Mouse (Mus musculus) stomach, postnatal 0 days (tissue): ENCODE results near the gene Pax8. TPM values are rescaled to one million over a fixed set of nuclear protein-coding genes. Genes with fewer than 3 reads are reported as not detected.

Source experiments
- ATAC-seq: fragments of 200-750 bp; cut with Nextera tagmentation; 2 replicates; pipeline ENCODE4 v1.8.0; 2017; ENCODE audit not compliant: low FRiP score, low TSS enrichment
- DNase-seq: peaks from one replicate; pipeline ENCODE4 v3.0.0-alpha.2; 2016; ENCODE audit warnings: low spot score
- H3K27ac ChIP-seq: fragments of 300-500 bp; sonication (generic); replicated peaks from 2 replicates; pipeline ENCODE4 v1.5.1; 2014; ENCODE audit warnings: mild to moderate bottlenecking, control low read depth
- H3K27me3 ChIP-seq: fragments of 300-500 bp; sonication (generic); 2 replicates; pipeline ENCODE4 v1.6.1; 2014; ENCODE audit warnings: low read length; ENCODE audit not compliant: control insufficient read depth, insufficient read depth
- H3K36me3 ChIP-seq: fragments of 300-500 bp; sonication (generic); 2 replicates; pipeline ENCODE4 v1.6.1; 2014; ENCODE audit warnings: low read length, mixed read lengths; ENCODE audit not compliant: control insufficient read depth, insufficient read depth
- H3K4me1 ChIP-seq: fragments of 300-500 bp; sonication (generic); replicated peaks from 2 replicates; pipeline ENCODE4 v1.6.1; 2014; ENCODE audit warnings: antibody characterized with exemption; ENCODE audit not compliant: control insufficient read depth, insufficient read depth
- H3K4me2 ChIP-seq: fragments of 300-500 bp; sonication (generic); replicated peaks from 2 replicates; pipeline ENCODE4 v1.6.1; 2014; ENCODE audit warnings: low read depth, mild to moderate bottlenecking, control low read depth, moderate library complexity
- H3K4me3 ChIP-seq: fragments of 300-500 bp; sonication (generic); 2 replicates; pipeline ENCODE4 v1.5.1; 2014; ENCODE audit warnings: low read depth, low read length, control low read depth
- H3K9ac ChIP-seq: fragments of 300-500 bp; sonication (generic); 2 replicates; pipeline ENCODE4 v1.6.1; 2014; ENCODE audit warnings: mild to moderate bottlenecking, low read length, control low read depth, mixed read lengths
- H3K9me3 ChIP-seq: fragments of 300-500 bp; sonication (generic); 2 replicates; pipeline ENCODE4 v1.6.1; 2016; ENCODE audit warnings: low read length; ENCODE audit not compliant: control insufficient read depth
- CTCF ChIP-seq: IDR thresholded peaks from 2 replicates; pipeline ENCODE4 v1.5.1; 2016; ENCODE audit warnings: antibody characterized with exemption, low read depth, mild to moderate bottlenecking, moderate library complexity
- EP300 ChIP-seq: optimal IDR thresholded peaks from 2 replicates; pipeline ENCODE3; 2016; ENCODE audit warnings: antibody characterized with exemption
- WGBS: fragments of 180-500 bp; shearing (Covaris S2); extraction: QIAGEN DNeasy Blood & Tissue Kit; methylation state at CpG from one replicate; pipeline ENCODE4 v1.1.7; 2014; 5-methylcytosine and 5-hydroxymethylcytosine counted together
- polyA plus RNA-seq: library from polyadenylated mRNA; unstranded; fragments of >200 nt; fragmentation: Nextera tagmentation; extraction: Ambion mirVana; gene quantifications from 2 replicates; pipeline ENCODE4 v1.2.1, GENCODE M21; 2015

Pax8 gene
- polyA plus RNA-seq, 1 experiment from 2014 or later: 0.08 TPM

DNA sequence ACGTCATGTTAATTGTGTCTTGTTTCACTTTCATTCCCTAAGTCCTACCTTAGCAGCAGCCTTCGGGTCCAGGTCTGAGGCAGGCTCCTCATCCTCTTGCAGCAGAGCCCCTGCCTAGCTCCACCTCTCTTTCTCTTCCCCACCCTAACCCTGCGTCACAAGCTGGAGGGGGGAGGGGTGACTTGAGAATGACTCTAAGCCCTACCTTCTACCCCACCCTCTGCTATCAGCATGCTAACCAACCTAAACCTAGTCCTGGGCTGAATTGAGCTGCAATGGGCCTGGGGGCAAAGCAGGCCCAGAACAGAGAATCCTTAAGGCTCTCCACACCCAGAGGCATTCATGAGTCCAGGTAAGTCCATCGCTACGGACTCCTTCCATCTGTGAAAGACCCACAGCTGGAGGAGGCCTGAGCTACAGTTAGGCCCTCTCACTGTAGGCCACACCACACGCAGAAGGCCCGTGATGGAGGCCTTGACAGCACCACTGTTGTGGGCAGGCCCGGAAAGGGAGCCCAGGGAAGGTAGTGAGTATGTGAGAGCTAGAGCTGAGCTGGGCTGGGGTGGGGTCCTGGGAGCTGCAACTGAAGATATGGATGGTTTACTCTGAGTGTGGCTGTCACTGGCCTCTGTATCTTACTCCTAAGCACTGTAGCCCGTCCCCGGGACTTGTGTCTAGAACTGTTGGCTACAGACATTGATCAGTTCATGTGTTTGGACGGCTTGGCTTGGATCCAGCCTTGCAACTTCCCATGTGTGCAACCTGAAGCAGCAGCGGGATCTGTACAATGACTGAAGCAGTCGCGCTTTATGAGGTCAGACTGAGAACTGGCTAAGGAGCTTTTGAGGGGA is 90.1 kb downstream of the Pax8 start:
- TF ChIP-seq EP300: no peak
- Histone ChIP-seq H3K4me3 (no peak overlapping the region), H3K27me3 (no peaks in the 10 kb centered on the region), H3K9ac (no peak overlapping the region), H3K36me3 (no peaks in the 10 kb centered on the region), H3K9me3 (no peaks in the 10 kb centered on the region), H3K4me1 (no peaks in the 10 kb centered on the region), H3K27ac (peak overlapping the region; percentile 69), H3K4me2 (0 out of 2 replicates have a peak overlapping the region, but pooled peaks have one; percentile 3)
- ATAC-seq (peak; percentile 86), DNase-seq (peak; percentile 81)
- WGBS: 72% methylated on average over 14 of the region's 14 CpGs

DNA sequence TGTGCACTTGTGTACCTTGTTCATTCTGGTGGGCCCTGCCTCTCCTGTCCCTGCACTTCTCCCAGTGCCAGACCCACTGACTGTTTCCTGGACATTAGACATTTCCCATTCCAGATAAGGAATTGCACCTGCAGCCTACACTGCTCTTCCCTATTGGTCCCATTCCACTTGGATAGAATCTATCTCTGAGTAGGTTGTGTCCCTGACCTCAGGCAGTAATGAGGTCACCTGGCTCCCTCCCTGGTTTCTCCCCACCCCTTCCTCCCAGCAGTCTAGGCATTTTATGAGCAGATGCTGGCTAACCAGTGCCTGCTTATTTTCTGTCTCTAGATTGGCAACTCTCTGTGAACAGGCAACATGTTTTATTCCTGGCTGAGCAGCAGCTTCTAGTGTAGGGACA is 91.0 kb downstream of the Pax8 start:
- no peak for TF ChIP-seq CTCF
- no peak for TF ChIP-seq EP300
- Histone ChIP-seq H3K27ac (peak overlapping the region; percentile 69), H3K36me3 (no peaks in the 10 kb centered on the region), H3K4me3 (no peak overlapping the region), H3K9ac (no peak overlapping the region), H3K4me1 (no peaks in the 10 kb centered on the region), H3K9me3 (no peaks in the 10 kb centered on the region), H3K4me2 (no peak overlapping the region), H3K27me3 (no peaks in the 10 kb centered on the region)
- ATAC-seq (0 out of 2 replicates have a peak, but pooled peaks have one; percentile 11), DNase-seq (no peak)

DNA sequence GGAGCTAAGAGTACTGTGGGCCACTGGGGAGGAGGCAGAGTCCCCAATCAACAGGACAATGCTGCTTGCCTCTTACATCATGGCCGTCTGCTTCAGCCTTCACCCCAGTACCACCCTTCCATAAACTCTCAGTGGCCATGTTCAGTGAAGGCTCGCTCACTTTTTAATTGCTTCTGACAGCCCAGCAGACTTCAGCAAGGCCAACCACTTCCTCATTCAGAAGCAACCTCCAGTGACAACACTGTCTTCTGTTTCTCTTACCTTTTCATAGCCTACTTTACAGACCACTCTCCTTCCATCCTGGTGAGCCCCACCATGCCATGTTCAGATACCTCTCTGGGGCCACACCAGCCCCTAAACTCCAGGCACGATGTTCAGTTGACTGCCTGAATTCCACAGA is 91.8 kb downstream of the Pax8 start:
- Histone ChIP-seq H3K36me3 (no peaks in the 10 kb centered on the region), H3K4me3 (no peak overlapping the region), H3K9me3 (no peaks in the 10 kb centered on the region), H3K27ac (no peak overlapping the region; the same call in 1 of the 2 replicates), H3K4me1 (no peaks in the 10 kb centered on the region), H3K27me3 (no peaks in the 10 kb centered on the region), H3K9ac (no peak overlapping the region), H3K4me2 (no peak overlapping the region)
- no peak for DNase-seq
- ATAC-seq: no peak
- TF ChIP-seq CTCF (no peak), EP300 (no peak)
- 72% methylated on average over 3 of the region's 3 CpGs for WGBS

DNA sequence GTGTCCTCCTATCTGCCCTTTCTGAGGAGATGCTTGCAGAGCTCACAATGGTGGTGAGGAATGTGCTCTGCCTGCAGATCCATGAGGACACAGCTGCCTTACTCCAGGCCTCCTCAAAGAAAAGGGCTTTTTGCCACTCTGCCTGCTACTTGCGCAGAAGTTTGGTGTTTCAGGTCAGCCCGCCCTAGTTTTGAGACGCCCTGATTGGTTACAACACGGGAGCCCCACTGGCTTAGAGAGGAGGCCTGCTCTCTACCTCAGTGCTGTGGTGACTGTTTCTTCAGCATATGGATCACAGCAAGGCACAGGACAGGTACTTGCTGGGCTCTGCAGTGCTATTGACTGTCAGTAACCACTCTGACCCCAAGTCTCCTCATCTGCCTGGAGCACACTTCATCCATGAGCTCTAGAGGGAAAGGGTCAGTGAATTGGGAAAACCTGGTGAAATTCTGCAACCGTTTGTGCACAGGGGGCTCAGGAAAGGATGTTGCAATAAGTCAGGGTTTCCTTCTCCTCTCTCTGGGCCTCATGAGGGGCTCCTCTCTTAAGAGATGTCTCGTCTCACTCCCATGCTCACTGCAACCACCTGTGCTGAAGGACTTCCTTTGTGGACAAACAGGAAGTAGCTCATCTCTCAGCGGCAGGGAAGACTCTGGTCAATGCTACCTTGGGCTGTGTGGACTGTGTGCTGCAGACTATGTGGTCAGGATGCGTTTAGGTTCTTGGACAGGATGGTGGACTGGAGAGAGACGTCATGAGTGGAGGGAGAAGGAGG is 92.8 kb downstream of the Pax8 start:
- DNase-seq: no peak
- Histone ChIP-seq H3K27me3 (no peaks in the 10 kb centered on the region), H3K36me3 (no peaks in the 10 kb centered on the region), H3K4me3 (no peak overlapping the region), H3K9me3 (no peaks in the 10 kb centered on the region), H3K4me1 (no peaks in the 10 kb centered on the region), H3K4me2 (no peak overlapping the region), H3K9ac (no peak overlapping the region), H3K27ac (no peak overlapping the region)
- no peak for ATAC-seq
- 66% methylated on average over 9 of the region's 9 CpGs for WGBS
- no peak for TF ChIP-seq CTCF
- TF ChIP-seq EP300: no peak

DNA sequence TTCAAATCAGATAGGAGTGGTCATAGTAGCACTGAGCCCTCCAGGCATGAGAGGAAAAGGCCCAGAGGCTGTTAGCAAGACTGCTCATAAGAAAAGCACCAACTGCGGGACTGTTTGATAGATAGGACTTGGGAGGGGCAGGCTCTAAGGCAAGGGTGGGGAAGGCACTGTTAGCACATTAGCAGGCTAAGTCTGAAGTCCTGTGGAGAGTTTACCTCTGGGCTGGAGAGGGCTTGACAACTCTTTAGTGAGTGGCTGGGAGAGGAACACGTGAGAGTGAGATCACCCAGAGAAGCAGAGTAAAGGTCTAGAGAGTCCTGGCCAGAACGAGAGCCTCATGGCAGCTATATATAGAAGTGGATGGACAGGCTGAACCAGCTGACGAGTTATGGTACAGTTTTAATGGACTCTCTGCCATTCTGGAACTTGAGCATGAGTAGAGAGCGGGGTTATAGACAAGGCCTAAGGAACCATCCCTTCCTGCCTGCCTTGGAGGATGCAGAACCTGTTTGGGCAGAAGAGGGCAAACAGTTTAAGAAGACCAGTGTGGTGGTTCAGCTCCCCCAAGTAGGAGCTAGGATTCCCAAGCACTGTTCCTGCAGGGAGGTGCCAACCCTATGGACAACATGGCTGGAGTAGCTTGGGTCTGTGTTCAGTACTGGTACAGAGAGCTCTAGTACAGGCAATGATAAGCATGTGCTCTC is 96.5 kb downstream of the Pax8 start:
- TF ChIP-seq EP300 (peak; percentile 69), CTCF (no peak)
- no peak overlapping the region for H3K4me3 ChIP-seq
- H3K9me3 ChIP-seq: no peaks in the 10 kb centered on the region
- no peak overlapping the region for H3K4me2 ChIP-seq
- no peaks in the 10 kb centered on the region for H3K4me1 ChIP-seq
- no peaks in the 10 kb centered on the region for H3K27me3 ChIP-seq
- no peaks in the 10 kb centered on the region for H3K36me3 ChIP-seq
- DNase-seq: peak; percentile 79
- no peak overlapping the region for H3K9ac ChIP-seq
- H3K27ac ChIP-seq: peak overlapping the region; percentile 69
- ATAC-seq: peak; percentile 99
- 52% methylated on average over 5 of the region's 5 CpGs for WGBS

Other genes starting within 250 kb of the Pax8 start
- gene Il1f5, start 198.6 kb downstream of the Pax8 start, polyA plus RNA-seq: 114 and 116 TPM in 2 replicates
- 0.39 and 0.40 TPM in 2 replicates for gene Il1f10, start 184.4 kb downstream of the Pax8 start, polyA plus RNA-seq
- gene Il1rn, start 138.7 kb downstream of the Pax8 start, polyA plus RNA-seq: 22.4 and 30.0 TPM in 2 replicates
- 9.2 and 10.2 TPM in 2 replicates for gene Psd4, start 108.0 kb downstream of the Pax8 start, polyA plus RNA-seq